Mouse (Mus musculus) cerebellum, adult 11 months (tissue): ENCODE measurements around the gene Reep6.

ENCODE experiments used
- DNase-seq: peaks from one replicate; pipeline ENCODE4 v3.0.0; 2022

Gene Reep6

DNA sequence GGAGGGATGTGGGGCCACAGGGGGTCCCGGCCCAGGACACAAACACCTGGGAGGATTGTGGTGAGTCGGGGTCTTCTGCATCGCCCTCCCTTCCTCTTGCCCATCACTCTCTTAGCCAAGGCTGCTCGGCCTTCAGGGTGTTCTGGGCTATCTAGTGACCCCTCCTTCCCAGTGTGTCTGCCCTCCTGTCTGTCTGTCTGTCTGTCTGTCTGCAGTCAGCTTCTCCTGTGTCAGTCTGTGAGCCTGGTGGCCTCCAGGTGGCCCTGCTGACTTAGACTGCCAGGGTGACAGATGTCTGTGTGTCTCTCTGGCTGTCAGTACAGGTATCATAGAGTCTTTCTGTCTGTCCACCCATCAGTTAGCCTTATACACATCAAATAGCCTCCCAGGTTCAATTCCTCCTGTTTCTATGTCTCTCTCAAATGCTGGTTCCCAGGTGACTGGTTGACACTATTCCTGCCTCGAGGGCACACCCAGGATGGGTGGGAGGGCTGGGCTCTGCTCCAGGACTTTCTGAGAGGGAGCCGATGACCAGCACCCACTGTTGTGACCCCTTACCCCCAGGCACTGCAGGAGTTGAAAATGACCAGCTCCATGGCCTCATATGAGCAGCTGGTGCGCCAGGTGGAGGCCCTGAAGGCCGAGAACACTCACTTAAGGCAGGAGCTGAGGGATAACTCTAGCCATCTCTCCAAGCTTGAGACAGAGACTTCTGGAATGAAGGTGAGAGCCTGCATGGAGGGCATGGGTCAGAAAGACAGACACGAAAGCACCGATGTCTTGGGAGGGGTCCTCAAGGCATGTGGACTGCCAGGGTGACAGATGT is 28.3 kb upstream of the Reep6 start:
- DNase-seq = peak; percentile 41

GRCm38 (mm10) chr10:80302082-80302355 is 27.7 kb upstream of the Reep6 start:
- DNase-seq = peak; percentile 30

DNA sequence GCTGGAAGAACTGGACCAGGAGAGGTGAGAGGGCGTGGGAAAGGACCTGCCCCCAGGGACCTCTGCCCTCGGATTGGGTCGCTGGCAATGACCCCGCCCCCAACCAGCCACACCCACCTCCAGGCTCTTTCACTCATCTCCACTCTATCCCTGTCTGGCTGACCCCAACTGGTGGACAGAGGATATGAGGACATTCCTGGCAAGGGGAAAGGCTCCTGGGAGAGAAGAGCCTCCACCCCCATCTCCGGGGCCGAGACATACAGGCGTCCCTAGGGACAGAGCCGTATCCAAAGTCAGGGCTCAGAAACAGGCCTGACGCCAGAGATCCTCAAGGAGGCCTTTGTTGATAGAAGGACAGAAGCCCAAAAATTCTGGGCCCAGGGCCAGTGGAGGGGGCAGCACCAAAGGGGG is 27.3 kb upstream of the Reep6 start:
- DNase-seq = peak; percentile 60

- no peak for DNase-seq
These were observed 25.3 kb upstream of the Reep6 start for GRCm38 (mm10) chr10:80304458-80304857.

DNA sequence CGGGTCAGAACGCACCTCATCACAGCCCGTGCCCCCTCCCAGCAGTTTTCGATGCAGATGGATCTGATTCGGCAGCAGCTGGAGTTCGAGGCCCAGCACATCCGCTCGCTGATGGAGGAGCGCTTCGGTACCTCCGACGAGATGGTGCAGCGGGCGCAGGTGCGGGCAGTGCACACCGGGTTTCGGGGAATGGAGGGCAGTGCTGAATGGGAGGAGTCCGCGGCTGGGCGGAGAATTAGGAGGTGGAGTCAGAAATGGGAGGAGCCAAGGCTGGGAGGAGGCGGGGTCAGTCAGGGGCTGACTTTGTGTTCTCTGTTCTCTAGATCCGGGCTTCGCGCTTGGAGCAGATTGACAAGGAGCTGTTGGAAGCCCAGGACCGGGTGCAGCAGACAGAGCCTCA is 24.9 kb upstream of the Reep6 start:
- DNase-seq = no peak

GRCm38 (mm10) chr10:80311560-80311959 is 18.2 kb upstream of the Reep6 start:
- DNase-seq = no peak

DNA sequence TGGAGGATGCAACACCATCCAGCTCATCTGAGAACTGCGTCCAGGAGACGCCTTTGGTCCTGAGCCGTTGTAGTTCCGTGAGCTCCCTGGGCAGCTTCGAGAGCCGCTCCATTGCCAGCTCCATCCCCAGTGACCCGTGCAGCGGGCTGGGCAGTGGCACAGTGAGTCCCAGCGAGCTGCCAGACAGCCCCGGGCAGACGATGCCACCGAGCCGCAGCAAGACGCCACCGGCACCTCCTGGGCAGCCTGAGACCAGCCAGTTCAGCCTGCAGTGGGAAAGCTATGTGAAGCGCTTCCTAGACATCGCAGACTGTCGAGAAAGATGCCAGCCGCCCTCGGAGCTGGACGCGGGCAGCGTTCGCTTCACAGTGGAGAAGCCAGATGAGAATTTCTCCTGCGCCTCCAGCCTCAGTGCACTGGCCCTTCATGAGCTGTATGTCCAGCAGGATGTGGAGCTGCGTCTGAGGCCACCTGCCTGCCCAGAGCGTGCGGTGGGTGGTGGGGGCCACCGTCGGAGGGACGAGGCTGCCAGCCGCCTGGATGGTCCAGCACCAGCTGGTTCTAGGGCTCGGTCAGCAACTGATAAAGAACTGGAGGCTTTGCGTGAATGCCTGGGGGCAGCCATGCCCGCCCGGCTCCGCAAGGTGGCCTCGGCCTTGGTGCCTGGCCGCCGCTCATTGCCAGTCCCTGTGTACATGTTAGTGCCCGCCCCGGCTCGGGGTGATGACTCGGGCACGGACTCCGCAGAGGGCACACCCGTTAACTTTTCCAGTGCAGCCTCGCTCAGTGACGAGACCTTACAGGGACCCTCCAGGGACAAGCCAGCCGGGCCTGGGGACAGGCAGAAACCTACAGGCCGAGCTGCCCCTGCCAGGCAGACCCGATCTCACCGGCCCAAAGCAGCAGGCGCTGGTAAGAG is 16.9 kb upstream of the Reep6 start:
- DNase-seq = no peak

GRCm38 (mm10) chr10:80313627-80314201 is 16.0 kb upstream of the Reep6 start:
- no peak for DNase-seq

DNA sequence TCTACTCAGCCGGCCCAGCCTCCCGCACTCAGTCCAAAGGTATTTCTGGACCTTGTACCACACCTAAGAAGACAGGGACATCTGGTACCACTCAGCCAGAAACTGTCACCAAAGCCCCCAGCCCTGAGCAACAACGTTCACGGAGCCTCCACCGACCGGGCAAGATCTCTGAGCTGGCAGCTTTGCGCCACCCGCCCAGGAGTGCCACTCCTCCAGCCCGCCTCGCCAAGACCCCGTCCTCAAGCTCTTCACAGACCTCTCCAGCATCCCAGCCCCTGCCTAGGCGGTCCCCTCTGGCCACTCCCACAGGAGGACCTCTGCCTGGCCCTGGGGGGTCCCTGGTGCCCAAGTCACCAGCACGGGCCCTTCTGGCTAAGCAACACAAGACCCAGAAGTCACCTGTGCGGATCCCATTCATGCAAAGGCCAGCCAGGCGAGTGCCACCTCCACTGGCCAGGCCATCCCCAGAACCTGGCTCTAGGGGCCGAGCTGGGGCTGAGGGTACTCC is 15.2 kb upstream of the Reep6 start:
- DNase-seq = no peak

DNA sequence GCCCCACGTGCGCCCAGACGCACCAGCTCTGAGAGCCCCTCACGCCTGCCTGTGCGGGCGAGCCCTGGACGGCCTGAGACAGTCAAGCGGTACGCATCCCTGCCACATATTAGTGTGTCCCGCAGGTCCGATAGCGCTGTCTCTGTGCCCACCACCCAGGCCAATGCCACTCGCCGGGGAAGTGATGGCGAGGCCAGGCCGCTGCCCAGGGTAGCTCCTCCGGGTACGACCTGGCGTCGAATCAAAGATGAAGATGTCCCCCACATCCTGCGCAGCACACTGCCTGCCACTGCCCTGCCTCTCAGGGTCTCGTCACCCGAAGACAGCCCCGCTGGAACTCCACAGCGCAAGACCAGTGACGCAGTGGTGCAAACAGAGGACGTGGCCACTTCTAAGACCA is 14.4 kb upstream of the Reep6 start:
- no peak for DNase-seq

- DNase-seq = no peak
These were observed 13.4 kb upstream of the Reep6 start for GRCm38 (mm10) chr10:80316359-80316781.

DNA sequence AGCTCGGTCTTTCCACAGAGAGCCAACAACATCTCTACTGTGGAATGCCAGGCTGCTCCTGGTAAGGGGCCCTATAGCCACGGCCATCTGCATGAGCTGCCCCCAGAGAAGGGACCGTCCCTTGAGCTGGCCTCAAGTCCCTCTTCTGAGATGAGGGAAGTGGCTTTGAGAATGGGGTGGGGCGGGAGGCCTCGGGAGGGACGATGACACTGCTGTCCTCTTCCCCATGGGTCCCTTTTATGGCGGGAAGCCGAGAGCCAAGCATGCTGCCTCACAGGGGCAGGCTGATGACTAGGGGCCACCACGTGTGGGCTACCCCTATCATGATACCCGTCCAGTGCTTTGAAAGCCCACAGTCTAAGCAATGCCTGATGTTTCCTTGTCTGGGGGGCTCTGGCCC is 12.7 kb upstream of the Reep6 start:
- no peak for DNase-seq

DNA sequence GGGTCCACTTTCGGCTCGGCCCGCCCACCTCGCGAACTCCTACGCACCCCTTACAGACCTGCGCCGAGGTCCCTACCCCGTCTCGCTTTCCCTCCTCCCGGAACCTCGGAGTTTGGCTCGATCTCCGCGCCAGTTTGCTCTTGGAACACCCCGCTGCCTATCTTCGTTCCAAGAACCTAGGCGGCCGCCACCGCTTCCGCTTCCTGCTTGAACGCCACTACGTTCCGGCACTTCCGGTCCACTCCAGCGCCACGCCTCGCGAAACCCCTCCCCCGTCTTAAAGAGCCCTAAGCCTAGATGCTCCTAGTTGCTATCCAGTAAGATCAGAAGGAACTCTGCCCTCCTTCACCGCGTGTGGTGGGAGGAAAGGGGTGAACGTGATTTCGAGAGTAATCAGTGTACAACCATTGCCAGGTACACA is 9.4 kb upstream of the Reep6 start, which contains the start of gene 2310011J03Rik:
Gene 2310011J03Rik (minus strand): TSS at position 198 of the 421 bp plus-strand sequence.
- DNase-seq = peak; percentile 84

DNA sequence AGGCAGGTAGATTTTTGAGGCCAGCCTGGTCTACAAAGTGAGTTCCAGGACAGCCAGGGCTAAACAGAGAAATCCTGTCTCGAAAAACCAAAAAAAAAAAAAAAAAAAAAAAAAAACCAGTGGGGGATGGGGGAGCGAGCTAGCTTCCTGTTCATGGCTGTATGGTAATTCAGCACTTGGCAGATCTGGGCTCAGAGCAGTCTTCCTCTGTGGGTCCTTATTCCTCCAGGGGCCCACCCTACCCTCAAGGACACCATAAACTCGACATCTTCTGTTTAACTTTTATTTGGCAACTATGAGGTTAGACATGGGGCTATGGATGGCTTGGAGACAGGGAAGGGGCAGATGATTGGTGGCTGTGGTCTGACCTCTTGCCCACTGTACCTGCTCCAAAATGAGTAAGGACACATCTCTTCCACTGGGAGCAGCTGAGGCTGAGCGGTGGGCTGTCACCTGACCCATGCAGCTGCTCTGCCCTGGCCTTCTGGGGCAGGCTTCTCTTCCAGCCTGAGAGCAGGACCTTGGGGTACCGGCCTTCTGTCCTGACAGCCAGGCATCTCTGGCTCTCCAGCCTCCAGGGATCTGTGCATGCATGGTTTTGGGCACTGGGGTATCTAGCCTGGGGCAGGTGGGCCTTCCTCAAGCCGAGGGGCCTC is 8.6 kb upstream of the Reep6 start:
- DNase-seq = no peak

DNA sequence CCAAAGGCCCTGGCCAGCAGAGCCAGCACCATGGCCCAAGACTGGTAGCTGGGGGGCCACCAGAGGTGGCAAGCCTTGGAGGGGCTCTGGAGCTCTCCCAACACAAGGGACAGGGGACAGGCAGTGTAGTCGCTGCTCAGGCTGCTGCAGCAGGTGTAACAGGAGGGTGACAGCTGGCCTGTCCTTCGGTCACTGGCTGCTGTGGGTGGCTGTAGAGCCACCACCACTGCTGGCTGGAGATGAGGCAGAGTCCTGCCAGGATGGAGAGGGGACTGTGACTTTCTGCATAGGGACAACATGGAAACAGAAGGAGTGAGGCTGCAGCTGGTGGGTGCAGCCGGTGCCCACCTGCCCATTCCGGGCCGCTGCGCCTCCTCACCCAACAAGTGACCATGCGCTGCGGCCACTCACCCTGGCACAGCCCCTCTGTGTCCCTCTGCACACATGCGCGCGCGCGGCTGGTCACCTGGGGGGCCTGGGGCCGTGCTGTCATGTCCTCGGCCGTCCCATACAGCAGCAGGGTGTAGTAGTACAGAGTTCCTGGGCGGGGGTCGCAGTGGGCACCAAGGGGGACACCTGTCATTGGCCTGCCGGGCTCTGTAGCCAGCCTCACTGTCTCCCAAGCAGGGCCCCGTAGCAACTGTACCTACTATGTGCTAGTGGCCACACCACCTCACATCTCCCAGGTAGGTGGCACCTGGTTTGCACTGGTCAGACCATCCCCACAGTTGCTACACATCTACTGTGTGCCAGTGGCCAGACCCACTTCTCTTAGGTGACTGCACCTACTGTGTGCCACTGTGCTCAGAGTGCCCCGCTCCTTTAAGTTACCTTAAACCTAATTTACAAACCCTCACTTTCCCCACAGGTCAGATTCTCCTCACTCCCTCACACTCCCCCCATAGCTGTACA is 7.8 kb upstream of the Reep6 start:
- DNase-seq = no peak

GRCm38 (mm10) chr10:80322811-80323211 is 6.9 kb upstream of the Reep6 start:
- DNase-seq = no peak

DNA sequence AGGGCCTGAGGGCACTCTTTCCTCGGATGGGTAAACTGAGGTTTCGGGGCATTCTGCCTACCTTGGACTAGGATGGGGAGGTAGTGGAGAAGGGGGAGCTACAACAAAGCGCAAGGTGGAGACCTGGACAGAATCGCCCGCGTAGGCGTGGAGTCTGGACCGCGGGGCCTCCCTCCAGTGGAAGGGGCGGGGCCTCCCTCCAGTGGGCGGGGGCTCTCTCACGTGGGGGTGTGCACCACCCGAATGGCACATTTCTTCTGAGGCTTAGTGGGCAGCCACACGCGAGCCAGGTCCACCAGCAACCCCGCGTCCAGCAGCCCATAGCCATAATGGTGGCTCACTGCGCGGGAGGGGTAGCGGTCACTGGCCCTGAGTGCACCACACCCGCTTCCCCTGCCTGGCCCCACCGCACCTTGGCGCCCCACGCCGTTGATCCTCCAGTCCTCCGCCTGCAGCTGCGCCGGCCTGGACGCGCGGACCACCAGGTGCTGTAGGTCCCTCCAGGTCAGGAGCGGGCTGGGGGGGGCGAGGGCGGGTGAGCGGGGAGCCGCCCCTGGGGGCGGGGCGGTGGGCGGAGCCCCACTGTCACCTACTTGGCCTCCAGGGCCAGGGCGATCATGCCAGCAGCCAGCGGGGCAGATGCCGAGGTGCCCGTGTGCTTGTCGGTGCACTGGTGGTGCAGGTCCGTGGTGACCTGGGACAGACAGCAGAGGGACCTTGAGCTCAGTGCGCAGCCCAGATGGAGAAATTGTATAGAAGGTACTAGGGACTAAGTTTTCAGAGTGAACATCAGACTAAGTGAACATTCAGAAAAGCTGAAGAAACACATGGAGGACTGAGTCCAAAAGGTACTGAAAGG is 6.3 kb upstream of the Reep6 start:
- peak; percentile 75 for DNase-seq

- DNase-seq = no peak
These were observed 5.4 kb upstream of the Reep6 start for GRCm38 (mm10) chr10:80324120-80325037.

DNA sequence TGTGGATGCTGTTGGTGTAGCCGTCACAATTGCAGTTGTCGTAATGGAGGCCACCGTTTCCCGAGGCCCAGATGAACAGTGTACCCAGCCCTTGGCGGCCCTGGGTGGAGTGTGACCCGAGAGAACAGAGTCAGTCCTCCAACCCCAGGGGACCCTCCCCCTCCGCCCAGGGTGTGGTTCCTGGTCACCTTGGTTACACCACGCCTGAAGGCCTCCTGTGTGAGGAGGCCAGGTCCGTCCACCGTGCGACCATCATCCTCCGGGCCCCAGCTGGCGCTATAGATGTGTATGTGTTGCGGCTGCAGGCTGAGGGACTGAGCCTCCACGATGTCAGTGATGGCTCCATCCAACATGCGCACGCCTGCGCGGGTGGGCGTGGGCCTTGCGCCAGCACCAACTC is 4.7 kb upstream of the Reep6 start:
- DNase-seq = no peak

DNA sequence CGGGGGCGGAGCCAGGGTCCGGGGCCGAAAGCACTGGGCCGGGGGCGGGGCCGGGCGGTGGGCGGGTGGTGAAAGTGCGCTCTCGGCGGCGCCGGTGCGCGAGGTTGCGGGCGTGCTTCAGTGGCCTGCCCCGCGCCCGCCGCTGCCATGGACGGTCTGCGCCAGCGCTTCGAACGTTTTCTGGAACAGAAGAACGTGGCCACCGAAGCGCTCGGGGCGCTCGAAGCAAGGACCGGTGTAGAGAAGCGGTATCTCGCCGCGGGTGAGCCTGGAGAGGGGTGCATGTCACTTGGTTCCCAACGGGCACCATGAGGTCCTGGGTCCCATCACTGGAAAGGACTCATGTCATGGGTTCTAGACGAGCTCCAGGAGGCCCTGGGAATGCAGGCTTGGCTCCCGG is 331 bp downstream of the Reep6 start:
- no peak for DNase-seq
